Mouse (Mus musculus): ENCODE results near the gene Ppp6r2.

The Ppp6r2 gene

DNA sequence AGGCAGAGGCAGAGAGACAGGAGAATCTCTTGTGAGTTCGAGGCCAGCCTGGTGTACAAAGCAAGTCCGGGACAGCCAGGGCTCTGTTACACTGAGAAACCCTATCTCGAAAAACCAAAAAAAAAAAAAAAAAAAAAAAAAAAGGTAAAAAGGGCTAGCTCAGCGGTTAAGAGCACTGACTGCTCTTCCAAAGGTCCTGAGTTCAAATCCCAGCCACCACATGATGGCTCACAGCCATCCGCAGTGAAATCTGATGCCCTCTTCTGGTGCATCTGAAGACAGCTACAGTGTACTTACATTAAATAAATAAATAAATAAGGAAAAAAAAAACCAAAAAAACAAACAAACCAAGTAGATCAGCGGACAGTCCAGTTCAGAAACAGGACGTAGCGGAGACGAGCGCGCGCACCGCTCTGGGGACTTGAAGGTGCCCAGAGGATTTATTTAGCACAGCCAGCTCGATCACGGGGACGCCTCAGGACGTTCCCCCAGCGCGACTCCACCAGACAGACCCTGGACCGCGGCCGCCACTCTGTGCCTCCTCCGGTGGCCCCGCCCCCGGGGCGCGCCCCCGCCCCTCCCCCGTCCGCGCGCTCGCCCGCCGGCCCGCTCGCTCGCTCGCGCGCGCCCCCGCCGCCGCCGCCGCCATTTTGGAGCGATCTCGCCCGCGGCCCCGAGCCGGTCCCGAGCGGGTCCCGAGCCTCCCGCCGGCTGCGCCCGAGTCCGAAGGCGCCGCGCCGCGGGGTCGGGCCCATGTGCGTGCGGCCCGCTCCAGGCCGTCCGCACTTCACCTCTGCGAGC lies at the start of gene Ppp6r2:
Ppp6r2 (plus strand) TSS at position 639 of the 801 bp plus-strand sequence.
- DNase-seq (ENCODE audit: low spot score) = peak; percentile 78

DNA sequence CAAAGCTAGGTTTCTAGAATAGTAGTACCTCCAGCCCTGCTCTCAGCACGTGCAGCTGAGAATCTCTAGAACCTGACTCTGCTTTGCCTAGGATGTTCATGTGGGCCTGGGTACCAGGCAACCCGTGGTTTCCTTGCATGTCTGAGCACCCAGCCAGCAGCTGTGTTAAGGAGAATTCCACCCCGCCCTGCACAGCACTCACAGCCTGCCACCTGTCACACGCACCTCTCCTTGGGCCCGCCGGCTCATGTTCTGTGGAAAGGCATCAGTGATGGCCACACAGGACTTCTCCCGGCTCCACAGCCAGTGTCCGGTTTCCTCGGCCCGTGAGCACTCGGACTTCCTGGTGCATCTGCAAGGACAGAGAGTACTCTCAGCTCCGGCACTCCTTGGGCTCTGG lies 45.9 kb upstream of the Ppp6r2 start:
- DNase-seq (ENCODE audit: low spot score) = no peak

DNA sequence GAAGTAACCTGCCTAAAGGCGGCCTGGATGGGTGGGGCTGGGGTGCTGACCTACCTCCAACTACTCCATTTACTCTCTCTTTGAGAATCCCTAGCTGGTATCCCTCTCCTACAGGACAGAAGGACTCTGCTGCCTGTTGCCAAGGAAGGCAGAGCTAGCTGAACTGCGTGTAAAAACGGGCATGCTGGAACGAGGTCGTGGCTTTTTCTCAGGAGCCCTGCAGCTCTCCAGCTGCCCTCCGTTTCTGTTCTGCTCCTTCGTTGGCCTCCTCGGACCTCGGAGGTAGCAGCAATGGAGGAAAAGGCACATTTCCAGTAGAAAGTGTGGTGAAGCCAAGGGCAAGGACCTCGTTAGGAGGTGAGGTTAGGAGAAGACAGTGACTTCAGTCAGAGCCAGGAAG lies 42.4 kb upstream of the Ppp6r2 start:
- no peak for DNase-seq (ENCODE audit: low spot score)

DNA sequence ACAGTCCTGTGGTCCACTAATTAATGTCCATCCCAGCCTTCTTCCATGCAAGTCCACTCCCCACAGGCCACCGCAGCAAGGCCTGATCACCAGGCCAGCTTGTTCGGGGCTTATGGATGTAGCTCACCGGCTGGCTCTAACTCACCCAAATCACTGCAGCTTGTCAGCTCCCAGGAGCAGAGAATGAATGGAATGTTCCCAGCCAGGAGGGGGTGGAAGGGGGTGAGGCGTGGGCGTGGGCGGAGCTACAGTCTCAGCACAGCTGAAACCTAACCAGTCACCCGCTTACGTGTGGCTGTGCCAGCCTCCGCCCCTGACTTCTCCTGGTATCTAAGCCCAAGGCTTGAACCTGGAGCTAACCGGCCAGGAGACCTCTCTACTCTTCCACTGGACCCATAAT lies 41.9 kb upstream of the Ppp6r2 start:
- peak; percentile 89 for DNase-seq (ENCODE audit: low spot score)

DNA sequence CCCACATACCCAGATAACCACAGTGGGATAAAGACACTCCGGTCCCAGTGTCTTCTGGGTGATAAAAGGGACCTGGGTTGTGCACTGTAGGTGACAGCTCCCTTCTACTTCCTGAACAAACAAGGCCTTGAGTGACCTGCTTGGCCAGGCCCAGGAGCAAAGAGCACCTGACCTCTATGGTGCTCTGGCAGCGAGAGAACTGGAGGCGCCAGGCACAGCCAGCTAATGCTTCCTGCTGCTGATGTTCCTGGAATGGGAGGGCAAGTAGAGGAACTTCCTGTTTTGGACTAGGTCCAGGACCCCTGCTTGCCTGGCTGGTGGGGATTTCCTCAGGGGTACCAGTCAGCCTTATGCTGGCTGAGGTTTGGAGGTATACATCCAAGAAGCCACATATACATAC lies 41.3 kb upstream of the Ppp6r2 start:
- no peak for DNase-seq (ENCODE audit: low spot score)

DNA sequence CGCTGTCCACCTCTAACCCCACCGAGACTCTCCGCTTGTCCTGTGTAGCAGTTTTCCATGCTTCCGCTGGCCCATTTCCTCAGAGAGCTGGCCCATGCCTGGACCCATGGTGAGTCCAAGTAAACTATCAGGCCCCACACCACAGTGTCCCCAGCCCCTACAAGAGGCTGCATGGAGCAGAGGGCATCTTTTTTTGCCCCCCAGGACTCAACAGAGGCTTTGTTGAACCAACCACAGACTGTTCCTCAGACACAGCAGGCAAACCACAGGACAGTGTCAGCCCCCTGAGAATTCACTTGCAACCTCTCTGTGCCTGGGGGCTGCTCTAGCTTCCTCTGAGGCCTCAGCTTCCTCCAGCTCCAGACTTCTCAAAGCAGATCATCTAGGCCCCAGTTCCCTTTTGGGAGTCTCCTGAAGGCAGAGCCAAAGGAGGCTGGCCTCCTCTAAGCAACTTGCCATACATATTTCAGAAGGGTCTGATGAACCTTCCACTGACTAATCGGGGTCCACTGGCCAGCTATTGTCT lies 39.8 kb upstream of the Ppp6r2 start:
- no peak for DNase-seq (ENCODE audit: low spot score)

DNA sequence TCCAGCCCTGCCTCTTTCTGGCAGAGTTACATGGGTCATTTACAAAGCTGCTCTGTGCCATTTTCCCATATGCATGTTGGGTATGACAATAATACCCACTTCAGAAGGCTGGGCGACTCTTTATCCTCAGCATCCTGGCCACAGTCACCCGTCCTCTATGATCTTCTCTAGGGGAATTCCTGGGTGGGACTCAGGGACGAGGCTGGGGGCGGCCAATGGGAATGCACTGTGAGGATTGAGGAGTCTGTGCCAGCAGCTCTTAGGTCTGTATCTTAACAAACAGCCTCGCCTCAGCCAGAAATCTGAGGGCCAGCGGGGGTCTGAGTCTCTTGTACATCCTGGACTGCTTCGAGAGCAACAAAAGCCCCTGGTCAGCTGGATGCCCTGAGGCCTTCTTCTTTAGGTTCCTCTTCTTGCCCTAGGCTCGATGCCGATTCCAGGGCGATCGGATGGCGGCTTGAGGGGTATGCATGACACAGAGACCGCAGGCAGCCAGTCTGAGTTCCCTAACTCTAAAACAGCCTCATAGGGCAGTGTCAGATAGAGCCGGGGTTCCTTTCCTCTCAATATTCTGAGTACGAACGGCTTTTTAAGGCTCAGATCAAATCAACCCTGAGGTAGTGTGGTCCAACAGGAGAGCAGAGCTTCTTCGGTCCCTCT lies 38.9 kb upstream of the Ppp6r2 start:
- DNase-seq (ENCODE audit: low spot score) = no peak

DNA sequence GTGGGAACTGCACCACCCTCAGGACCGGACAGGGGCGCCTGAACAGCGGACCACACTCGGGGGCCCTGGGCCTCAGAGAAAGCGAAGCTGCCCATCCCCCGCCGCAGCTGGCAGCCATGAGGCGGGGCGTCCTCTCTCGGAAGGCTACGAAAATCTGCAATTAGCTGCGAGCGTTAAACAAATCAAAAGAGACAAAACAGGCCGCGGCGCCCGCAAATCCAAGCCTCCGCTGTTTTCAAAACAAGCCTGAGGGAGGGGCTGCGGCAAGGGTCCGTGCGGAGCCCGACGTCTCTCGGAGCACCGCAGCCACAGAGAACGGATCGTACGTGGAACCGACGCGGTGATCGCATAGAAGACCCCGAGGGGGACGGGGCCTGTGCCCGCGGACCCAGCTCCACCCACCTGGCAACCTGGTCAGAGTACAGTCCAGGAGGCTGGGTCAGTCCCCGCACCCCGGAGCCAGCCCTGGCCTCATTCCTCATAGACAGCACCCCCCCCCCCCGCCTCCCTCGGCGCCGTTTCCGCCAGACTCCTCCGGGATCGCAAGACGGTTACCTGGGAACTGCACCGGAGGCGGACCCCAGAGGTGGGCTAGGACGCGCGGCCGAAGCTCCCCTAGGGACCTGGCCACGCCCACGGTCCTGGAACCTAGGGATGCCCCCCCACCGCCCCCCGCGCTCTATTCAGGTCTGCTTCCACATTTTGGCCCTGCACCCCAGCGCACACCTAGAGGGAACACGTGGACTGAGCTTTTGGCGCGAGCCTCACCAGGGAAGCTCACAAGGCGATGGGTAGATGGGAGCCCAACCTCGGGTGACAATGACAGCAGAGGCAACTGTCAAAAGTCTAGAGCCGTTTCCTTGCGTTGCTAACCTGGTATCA lies 38.1 kb upstream of the Ppp6r2 start:
- no peak for DNase-seq (ENCODE audit: low spot score)

DNA sequence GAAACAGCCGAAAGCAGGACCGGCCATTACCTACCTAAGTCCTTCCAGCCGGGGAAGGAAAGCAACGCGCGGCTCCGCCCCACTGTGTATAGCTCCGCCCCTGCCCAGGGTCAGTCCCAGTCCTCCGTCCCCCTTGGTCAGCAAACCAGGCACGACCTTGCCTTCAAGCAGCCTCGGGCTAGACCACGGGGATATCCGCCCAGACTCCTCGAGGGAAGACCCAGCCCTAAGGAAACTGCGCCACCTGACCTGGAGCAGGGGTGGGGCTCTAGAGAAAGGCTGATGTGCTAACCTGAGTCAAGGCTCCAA lies 37.5 kb upstream of the Ppp6r2 start:
- DNase-seq (ENCODE audit: low spot score) = no peak

DNA sequence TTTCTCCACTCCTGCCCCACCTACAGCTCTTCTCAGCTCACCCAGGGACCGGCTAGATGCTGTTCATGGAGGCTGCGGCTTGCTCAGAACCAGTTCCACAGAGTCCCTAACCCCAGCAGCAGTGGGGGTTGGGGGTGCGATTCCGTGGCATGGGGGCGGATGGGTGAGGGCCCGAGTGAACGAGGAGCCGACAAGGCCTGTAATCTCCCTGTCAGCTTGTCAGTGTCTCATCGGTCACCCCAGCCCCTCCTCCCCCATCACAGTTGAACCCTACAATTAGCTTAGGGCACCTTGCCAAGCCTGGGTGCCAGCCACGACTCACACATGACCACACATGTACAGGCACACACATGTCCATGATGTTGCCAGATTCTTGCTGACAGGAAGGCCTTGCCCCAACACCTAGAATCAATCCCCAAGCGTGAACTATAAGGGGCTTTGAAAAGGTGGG lies 36.4 kb upstream of the Ppp6r2 start:
- no peak for DNase-seq (ENCODE audit: low spot score)

DNA sequence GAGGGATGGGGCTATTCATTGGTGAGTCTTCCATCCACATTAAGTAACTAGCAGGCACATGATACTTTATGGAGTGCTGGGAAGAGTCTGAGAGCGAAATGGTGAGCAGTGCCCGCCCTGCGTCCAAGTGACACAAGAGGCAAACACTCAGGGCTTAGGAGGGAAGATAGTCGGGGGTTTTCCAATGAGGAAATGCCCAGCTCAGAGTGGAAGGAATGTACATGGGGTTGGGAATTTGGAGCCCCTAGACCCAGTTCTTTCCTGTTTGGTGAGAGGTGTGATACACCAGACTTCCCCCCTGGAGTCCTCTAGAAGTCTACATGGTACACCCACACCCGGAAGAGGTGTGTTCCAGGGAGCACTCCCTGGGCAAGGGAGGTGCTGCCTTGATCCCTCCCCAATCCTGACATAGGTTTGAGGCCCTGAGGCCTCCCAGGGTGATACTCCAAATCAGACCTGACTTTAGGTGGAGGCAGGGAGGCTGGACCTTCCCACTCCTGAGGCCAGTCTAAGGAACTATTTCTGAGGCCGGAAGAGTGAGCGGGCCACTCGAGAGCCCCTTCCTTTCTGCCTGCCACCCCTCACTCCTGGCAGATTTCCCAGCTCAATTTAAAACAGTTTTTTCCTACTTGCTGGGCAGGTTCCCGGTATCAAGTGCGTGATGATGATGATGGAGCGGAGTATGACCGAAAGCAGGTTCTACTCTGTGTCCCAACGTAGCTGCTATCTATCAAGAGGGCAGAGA lies 35.8 kb upstream of the Ppp6r2 start:
- no peak for DNase-seq (ENCODE audit: low spot score)

DNA sequence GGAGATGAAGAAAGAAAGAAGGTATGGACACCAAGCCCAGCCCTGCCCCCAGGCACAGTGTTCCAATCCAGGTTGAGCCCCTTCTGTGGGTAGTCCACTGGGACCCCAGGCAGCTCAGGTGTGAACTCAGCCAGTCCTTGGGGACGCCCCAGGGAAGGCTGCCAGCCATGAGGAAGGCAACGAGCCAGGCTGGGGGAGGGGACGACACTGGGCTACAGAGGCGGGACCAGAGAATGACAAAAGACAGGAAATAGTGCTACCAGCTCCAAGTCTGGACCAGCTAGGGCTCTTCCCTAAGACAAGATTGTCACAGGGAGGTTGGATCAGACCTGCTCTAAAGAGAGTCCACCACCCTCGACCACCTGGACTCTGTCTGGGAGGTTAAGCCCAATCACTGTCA lies 34.2 kb upstream of the Ppp6r2 start:
- peak; percentile 79 for DNase-seq (ENCODE audit: low spot score)

DNA sequence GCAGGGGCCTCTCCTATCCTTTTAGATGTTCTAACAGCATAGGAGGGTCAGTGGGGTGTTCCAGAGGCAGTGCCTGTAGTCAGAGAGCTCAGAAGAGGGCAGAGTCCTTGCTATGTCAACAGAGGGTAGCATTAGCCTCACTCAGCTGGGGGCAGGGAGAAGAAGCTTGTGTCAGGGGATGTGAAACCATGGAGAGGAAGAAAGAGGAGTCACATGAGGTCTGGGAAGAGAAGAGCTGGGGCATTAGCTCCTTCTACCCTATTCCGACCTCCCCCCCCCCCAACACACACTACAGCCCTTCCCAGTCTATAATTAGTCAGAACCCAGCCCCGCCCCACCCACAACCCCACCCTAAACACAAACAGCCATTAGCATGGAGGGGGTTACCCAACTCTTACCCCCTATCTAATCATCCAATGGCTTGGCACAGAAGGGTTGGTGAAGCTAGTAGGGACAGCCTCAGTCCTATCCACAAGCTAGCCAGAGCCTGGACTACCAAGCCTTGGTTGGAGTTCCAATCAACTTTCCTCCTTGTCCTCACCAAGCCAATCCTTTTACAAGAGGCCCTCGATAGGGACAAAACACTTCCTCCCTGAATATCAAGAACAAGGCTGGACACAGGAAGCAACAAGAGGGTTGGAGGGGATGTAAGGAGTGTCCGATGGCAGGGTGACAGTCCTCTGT lies 33.6 kb upstream of the Ppp6r2 start:
- no peak for DNase-seq (ENCODE audit: low spot score)

DNA sequence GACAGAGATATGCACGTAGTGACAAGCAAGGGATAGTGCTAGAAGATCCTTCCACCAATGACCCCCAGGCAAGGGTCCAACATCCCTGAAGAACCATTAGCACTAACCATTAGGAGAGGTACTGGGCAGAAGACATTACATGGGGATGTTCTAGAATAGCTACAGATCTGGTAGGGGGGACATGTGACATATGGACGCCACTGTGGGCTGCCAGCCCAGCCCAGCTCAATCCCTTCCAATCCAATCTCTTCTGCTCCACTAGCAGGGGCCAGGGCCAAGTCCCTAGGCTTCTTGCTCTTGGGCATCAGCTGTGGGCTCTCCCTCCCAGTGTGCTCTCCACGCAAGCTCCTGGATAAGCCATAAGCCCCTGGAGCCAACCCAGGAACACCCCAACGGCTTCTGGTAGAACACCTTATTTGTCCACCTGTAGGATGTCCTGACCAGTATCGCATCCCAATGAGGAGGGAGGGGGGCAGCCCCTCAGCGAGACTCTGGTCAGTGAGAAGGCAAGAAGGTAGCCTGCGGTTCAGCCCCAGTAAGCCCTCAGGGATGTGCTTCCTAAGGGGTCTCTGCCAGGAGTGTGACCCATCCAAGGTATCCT lies 33.0 kb upstream of the Ppp6r2 start:
- no peak for DNase-seq (ENCODE audit: low spot score)

DNA sequence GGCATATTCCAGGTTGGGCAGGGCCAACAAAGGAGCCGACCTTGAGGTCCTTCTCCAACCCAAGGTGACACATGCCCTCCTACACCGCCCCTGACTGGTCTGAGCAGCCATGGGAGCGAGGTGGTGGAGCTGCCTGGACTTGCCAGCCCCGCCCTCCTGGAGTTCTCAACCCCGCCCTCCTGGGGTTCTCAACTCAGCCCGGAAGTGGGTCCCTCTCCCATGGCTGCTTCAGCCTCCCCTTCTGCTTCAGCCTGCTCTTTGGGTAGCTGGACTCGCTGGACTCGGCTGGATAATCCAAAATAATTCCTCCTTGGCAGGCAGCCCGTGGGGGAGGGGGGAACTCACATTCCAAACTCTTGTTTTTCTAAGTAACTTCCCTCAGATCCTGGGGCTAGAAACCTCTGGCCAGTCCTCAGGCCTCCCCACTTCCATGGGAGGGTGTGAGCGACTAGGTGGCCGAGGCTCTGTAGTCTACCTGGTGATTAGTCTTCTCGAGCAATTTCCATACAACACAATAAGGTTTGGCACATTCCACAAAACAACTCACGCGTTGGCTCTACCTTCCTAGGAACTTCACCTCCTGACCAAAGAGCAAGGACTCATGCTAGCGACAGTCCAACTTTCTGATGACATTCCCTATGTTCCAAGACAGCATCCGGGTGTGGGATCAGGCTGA lies 32.3 kb upstream of the Ppp6r2 start:
- DNase-seq (ENCODE audit: low spot score) = no peak

DNA sequence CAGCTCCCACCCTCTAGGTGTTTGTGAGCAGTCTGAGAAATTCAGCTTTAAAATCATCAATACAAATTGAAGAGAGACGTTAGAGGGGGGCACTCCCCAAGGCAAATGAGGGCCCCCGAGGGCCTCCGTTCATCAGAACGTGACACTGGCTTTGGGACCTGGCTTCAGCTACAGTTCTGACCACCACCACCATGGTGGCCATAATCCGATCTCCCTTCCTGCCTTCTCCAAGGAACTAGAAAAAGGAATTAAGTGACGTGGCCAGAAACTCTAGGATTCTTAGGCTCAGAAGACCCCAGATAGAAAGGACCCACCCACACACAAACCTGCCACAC lies 31.8 kb upstream of the Ppp6r2 start:
- no peak for DNase-seq (ENCODE audit: low spot score)

DNA sequence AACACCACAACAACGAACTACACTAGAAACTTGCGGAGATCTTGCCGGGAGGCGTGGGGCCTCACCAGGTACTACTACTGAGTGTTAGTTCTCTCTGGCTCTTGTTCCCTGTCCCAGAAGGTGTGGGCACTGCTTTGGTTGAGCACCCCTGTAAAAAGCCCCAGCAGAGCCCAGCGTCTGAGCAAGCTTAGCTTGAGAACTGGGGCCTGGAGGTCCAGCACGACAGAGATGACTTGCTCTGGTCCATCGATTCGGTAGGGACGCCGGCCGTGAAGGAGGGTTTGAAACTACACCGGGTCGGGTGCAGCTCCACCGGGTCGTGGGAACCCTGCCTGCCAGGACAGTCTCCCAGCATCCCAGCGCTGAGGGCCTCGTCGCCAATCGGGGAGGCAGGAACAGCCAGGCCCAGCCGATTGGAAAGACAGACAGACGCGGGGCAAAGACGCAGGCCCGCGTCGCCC lies 31.2 kb upstream of the Ppp6r2 start:
- no peak for DNase-seq (ENCODE audit: low spot score)

DNA sequence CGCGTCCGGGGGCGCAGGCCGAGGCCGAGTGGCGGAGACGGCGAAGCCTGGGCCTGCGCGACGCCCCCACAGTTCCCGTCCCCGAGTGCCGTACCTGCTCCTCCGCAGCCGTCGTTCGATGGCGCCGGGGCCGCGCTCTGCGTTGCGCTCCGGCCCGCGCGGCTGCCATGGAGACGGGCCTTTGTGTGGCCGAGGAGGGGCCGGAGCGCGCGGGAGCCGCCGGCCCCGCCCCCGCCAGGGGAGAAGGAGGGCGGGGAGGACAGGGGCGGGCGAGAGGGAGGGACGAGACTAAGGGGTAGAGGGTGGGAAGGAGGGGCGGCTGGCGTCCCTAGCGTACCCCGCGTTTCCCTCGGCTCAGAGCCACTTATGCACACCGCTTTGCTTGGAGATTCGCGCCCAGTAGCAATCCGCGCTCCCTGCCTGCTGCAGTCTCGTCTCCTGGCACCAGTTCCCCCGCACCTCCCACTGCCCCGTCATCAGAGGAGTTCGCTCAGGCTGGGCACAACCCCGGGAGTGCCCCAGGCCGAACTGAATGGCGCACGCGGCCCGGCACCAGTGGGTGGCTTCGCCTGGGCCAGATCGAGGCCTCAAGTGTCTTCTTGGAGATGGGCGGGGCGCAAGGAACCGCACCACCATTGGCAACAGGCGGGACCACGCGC lies 30.7 kb upstream of the Ppp6r2 start, which contains the start of gene Plxnb2:
Plxnb2 (minus strand) TSS at position 218 of the 659 bp plus-strand sequence.
- DNase-seq (ENCODE audit: low spot score) = peak; percentile 79

DNA sequence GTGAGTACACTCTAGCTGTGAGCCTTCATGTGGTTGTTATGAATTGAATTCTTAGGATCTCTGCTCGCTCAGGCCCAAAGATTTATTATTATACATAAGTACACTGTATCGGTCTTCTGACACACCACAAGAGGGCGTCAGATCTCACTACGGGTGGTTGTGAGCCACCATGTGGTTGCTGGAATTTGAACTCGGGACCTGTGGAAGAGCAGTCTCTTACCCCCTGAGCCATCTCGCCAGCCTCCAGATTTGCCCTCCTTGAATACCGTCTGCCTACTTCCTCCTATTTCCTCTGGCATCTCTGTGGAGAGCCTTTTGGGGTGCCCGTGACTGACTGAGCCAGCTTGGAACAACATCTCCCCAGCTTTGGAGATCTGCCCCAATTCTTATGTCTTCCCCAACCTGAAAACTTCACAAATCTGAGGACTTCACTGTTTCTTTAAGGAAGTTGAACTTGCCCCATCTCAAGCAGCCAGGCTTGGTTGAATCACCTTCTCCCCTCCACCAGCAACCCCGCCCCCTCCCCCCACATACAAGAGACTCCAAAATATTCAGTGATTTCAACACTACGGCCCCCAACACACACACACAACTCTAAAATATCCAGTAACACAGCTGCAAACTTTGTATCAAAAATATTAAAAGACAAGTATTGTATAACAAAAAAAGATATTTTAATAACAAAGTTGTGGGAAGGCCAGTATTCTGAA lies 29.6 kb upstream of the Ppp6r2 start:
- DNase-seq (ENCODE audit: low spot score) = no peak
